Mouse (Mus musculus) intestine, embryonic 14.5 days (tissue): ENCODE measurements at regions not wholly inside any gene's neighbourhood (a gene's known extent, or its start where the extent isn't known, plus 50 kb on each side); places are given as distances from the start of the nearest gene placed in this dataset.

ENCODE experiments used
- ATAC-seq: fragments of 200-750 bp; cut with Nextera tagmentation; replicated peaks from 2 replicates; pipeline ENCODE4 v1.8.0; 2017; ENCODE audit warnings: low read depth, moderate number of reproducible peaks, moderate TSS enrichment, moderate library complexity; ENCODE audit not compliant: low FRiP score, low TSS enrichment
- DNase-seq: peaks from one replicate; pipeline ENCODE4 v3.0.0-alpha.2; 2018; ENCODE audit warnings: low spot score
- H3K27ac ChIP-seq: fragments of 300-500 bp; sonication (generic); 2 replicates; pipeline ENCODE4 v1.5.1; 2014; ENCODE audit warnings: low read depth, mild to moderate bottlenecking, control low read depth
- H3K27me3 ChIP-seq: fragments of 300-500 bp; sonication (generic); replicated peaks from 2 replicates; pipeline ENCODE4 v1.6.1; 2014; ENCODE audit warnings: low read length, control low read depth; ENCODE audit not compliant: control insufficient read depth, insufficient read depth
- H3K36me3 ChIP-seq: fragments of 300-500 bp; sonication (generic); 2 replicates; pipeline ENCODE4 v1.6.1; 2014; ENCODE audit warnings: low read length, control low read depth; ENCODE audit not compliant: control insufficient read depth, insufficient read depth
- H3K4me1 ChIP-seq: fragments of 300-500 bp; sonication (generic); replicated peaks from 2 replicates; pipeline ENCODE4 v1.6.1; 2014; ENCODE audit warnings: low read length, control low read depth, mixed read lengths; ENCODE audit not compliant: control insufficient read depth, insufficient read depth
- H3K4me2 ChIP-seq: fragments of 300-500 bp; sonication (generic); 2 replicates; pipeline ENCODE4 v1.6.1; 2014; ENCODE audit warnings: low read length
- H3K4me3 ChIP-seq: fragments of 300-500 bp; sonication (generic); 2 replicates; pipeline ENCODE4 v1.5.1; 2014; ENCODE audit warnings: low read depth, low read length, control low read depth, mixed read lengths
- H3K9ac ChIP-seq: fragments of 300-500 bp; sonication (generic); 2 replicates; pipeline ENCODE4 v1.6.1; 2014; ENCODE audit warnings: mild to moderate bottlenecking, low read length
- H3K9me3 ChIP-seq: fragments of 300-500 bp; sonication (generic); 2 replicates; pipeline ENCODE4 v1.6.1; 2016; ENCODE audit warnings: low read length, control low read depth; ENCODE audit not compliant: control insufficient read depth
- WGBS: fragments of 180-500 bp; shearing (Covaris S2); extraction: QIAGEN DNeasy Blood & Tissue Kit; methylation state at CpG from one replicate; pipeline ENCODE4 v1.1.7; 2014; 5-methylcytosine and 5-hydroxymethylcytosine counted together

- H3K9ac ChIP-seq, result no peak overlapping the region
These were observed 81.4 kb upstream of the Hand1 start for GRCm38 (mm10) chr11:57913801-57914560.

GRCm38 (mm10) chr11:57913020-57913699, 80.5 kb upstream of the Hand1 start:
- DNase-seq, result no peak
- WGBS, result 47% methylated on average over 14 of the region's 14 CpGs

More at GRCm38 (mm10) chr11:57913801-57914560, 81.4 kb upstream of the Hand1 start:
- ATAC-seq (no peak), DNase-seq (no peak)
- H3K27me3 ChIP-seq, result no peaks in the 10 kb centered on the region
- H3K9me3 ChIP-seq, result no peaks in the 10 kb centered on the region
- H3K4me2 ChIP-seq, result no peak overlapping the region
- H3K4me3 ChIP-seq, result no peak overlapping the region
- H3K4me1 ChIP-seq, result peaks cover 6% of the 10 kb centered on the region; the same call in 1 of the 2 replicates
- WGBS, result 79% methylated on average over 3 of the region's 3 CpGs
- no peaks in the 10 kb centered on the region for H3K36me3 ChIP-seq
- H3K27ac ChIP-seq, result no peak overlapping the region

GRCm38 (mm10) chr11:57911698-57912283, 79.2 kb upstream of the Hand1 start:
- Histone ChIP-seq H3K4me3 (no peak overlapping the region), H3K9me3 (no peaks in the 10 kb centered on the region), H3K36me3 (no peaks in the 10 kb centered on the region), H3K4me1 (peaks cover 6% of the 10 kb centered on the region; the same call in 1 of the 2 replicates), H3K4me2 (no peak overlapping the region), H3K27ac (no peak overlapping the region), H3K9ac (no peak overlapping the region), H3K27me3 (no peaks in the 10 kb centered on the region)
- 31% methylated on average over 10 of the region's 10 CpGs for WGBS
- DNase-seq (no peak), ATAC-seq (no peak)

More at GRCm38 (mm10) chr11:57913020-57913699, 80.5 kb upstream of the Hand1 start:
- H3K9me3 ChIP-seq, result no peaks in the 10 kb centered on the region
- H3K4me3 ChIP-seq, result no peak overlapping the region
- no peak for ATAC-seq
- no peaks in the 10 kb centered on the region for H3K36me3 ChIP-seq
- H3K4me2 ChIP-seq, result no peak overlapping the region
- H3K9ac ChIP-seq, result no peak overlapping the region
- H3K4me1 ChIP-seq, result peaks cover 6% of the 10 kb centered on the region; the same call in 1 of the 2 replicates
- no peaks in the 10 kb centered on the region for H3K27me3 ChIP-seq
- H3K27ac ChIP-seq, result no peak overlapping the region

GRCm38 (mm10) chr11:57904216-57904615, 71.6 kb upstream of the Hand1 start:
- no peaks in the 10 kb centered on the region for H3K27me3 ChIP-seq
- H3K36me3 ChIP-seq, result no peaks in the 10 kb centered on the region
- no peaks in the 10 kb centered on the region for H3K4me1 ChIP-seq
- H3K9ac ChIP-seq, result no peak overlapping the region
- no peak for ATAC-seq
- H3K4me3 ChIP-seq, result no peak overlapping the region
- no peaks in the 10 kb centered on the region for H3K9me3 ChIP-seq
- no peak overlapping the region for H3K4me2 ChIP-seq
- no peak overlapping the region for H3K27ac ChIP-seq
- DNase-seq, result no peak
- WGBS, result 17% methylated on average over 9 of the region's 9 CpGs

- no peak overlapping the region for H3K9ac ChIP-seq
- H3K4me1 ChIP-seq, result 0 out of 2 replicates have a peak, but pooled peaks cover 5% of the 10 kb centered on the region
- H3K4me3 ChIP-seq, result no peak overlapping the region
- H3K4me2 ChIP-seq, result no peak overlapping the region
- H3K27me3 ChIP-seq, result no peaks in the 10 kb centered on the region
- DNase-seq (no peak), ATAC-seq (no peak)
- no peak overlapping the region for H3K27ac ChIP-seq
- H3K9me3 ChIP-seq, result no peaks in the 10 kb centered on the region
- 38% methylated on average over 4 of the region's 4 CpGs for whole genome bisulfite sequencing
- no peaks in the 10 kb centered on the region for H3K36me3 ChIP-seq
These were observed 66.7 kb upstream of the Hand1 start for GRCm38 (mm10) chr11:57899335-57899734.

GRCm38 (mm10) chr11:57895497-57895896, 62.9 kb upstream of the Hand1 start:
- H3K4me3 ChIP-seq, result no peak overlapping the region
- H3K27me3 ChIP-seq, result no peaks in the 10 kb centered on the region
- ATAC-seq (no peak), DNase-seq (no peak)
- H3K9ac ChIP-seq, result no peak overlapping the region
- no peaks in the 10 kb centered on the region for H3K9me3 ChIP-seq
- H3K36me3 ChIP-seq, result no peaks in the 10 kb centered on the region
- H3K4me2 ChIP-seq, result no peak overlapping the region
- H3K27ac ChIP-seq, result no peak overlapping the region
- H3K4me1 ChIP-seq, result 0 out of 2 replicates have a peak, but pooled peaks cover 5% of the 10 kb centered on the region
- 0% methylated on average over 1 of the region's 1 CpGs for WGBS

- H3K4me1 ChIP-seq, result peaks cover 18% of the 10 kb centered on the region
- no peak overlapping the region for H3K27ac ChIP-seq
- ATAC-seq (peak; percentile 37), DNase-seq (no peak)
- no peaks in the 10 kb centered on the region for H3K9me3 ChIP-seq
- H3K27me3 ChIP-seq, result no peaks in the 10 kb centered on the region
- WGBS, result 18% methylated on average over 15 of the region's 15 CpGs
- no peaks in the 10 kb centered on the region for H3K36me3 ChIP-seq
- H3K4me3 ChIP-seq, result no peak overlapping the region
- no peak overlapping the region for H3K9ac ChIP-seq
- H3K4me2 ChIP-seq, result 0 out of 2 replicates have a peak overlapping the region, but pooled peaks have one; percentile 8
These were observed 50.4 kb upstream of the Hand1 start for GRCm38 (mm10) chr11:57882736-57883635.
